Mouse (Mus musculus) hindbrain, embryonic 11.5 days (tissue): ENCODE data around the gene Rce1. TPM values are rescaled to one million over a fixed set of nuclear protein-coding genes. Genes with fewer than 3 reads are reported as not detected.
A peak's percentile ranks its signal among the peaks of the same experiment; 100 is the strongest.

Experiments
- ATAC-seq: fragments of 200-750 bp; cut with Nextera tagmentation; 2 replicates; pipeline ENCODE4 v1.8.0; 2017; ENCODE audit warnings: mild to moderate bottlenecking, moderate TSS enrichment, moderate library complexity; ENCODE audit not compliant: low FRiP score
- DNase-seq: peaks from one replicate; pipeline ENCODE4 v3.0.0-alpha.2; 2015; ENCODE audit warnings: low spot score
- H3K27ac ChIP-seq: fragments of 300-500 bp; sonication (generic); 2 replicates; pipeline ENCODE4 v1.5.1; 2014; ENCODE audit warnings: mild to moderate bottlenecking, low read depth, low read length
- H3K27me3 ChIP-seq: fragments of 300-500 bp; sonication (generic); 2 replicates; pipeline ENCODE4 v1.6.1; 2014; ENCODE audit warnings: mild to moderate bottlenecking, low read length, moderate library complexity, mixed read lengths; ENCODE audit not compliant: control insufficient read depth, insufficient read depth
- H3K36me3 ChIP-seq: fragments of 300-500 bp; sonication (generic); 2 replicates; pipeline ENCODE4 v1.6.1; 2014; ENCODE audit warnings: mild to moderate bottlenecking, low read length, moderate library complexity, mixed read lengths; ENCODE audit not compliant: control insufficient read depth, insufficient read depth
- H3K4me1 ChIP-seq: fragments of 300-500 bp; sonication (generic); replicated peaks from 2 replicates; pipeline ENCODE4 v1.6.1; 2014; ENCODE audit warnings: low read length, mixed read lengths; ENCODE audit not compliant: control insufficient read depth, insufficient read depth
- H3K4me2 ChIP-seq: fragments of 300-500 bp; sonication (generic); replicated peaks from 2 replicates; pipeline ENCODE4 v1.6.1; 2014; ENCODE audit warnings: mild to moderate bottlenecking, low read depth, low read length
- H3K4me3 ChIP-seq: fragments of 300-500 bp; sonication (generic); 2 replicates; pipeline ENCODE4 v1.5.1; 2014; ENCODE audit warnings: low read depth, low read length
- H3K9ac ChIP-seq: fragments of 300-500 bp; sonication (generic); 2 replicates; pipeline ENCODE4 v1.6.1; 2014; ENCODE audit warnings: low read depth, low read length
- H3K9me3 ChIP-seq: fragments of 300-500 bp; sonication (generic); 2 replicates; pipeline ENCODE4 v1.6.1; 2016; ENCODE audit warnings: low read length; ENCODE audit not compliant: control insufficient read depth
- WGBS: fragments of 180-500 bp; shearing (Covaris S2); extraction: QIAGEN DNeasy Blood & Tissue Kit; methylation state at CpG from one replicate; pipeline ENCODE4 v1.1.7; 2014; 5-methylcytosine and 5-hydroxymethylcytosine counted together
- polyA plus RNA-seq: library from polyadenylated mRNA; unstranded; fragments of >200 nt; fragmentation: Nextera tagmentation; extraction: Ambion mirVana; gene quantifications from 2 replicates; pipeline ENCODE4 v1.2.1, GENCODE M21; 2014

Gene Rce1
- polyA plus RNA-seq, 1 experiment from 2014 or later = 64.4 TPM

DNA sequence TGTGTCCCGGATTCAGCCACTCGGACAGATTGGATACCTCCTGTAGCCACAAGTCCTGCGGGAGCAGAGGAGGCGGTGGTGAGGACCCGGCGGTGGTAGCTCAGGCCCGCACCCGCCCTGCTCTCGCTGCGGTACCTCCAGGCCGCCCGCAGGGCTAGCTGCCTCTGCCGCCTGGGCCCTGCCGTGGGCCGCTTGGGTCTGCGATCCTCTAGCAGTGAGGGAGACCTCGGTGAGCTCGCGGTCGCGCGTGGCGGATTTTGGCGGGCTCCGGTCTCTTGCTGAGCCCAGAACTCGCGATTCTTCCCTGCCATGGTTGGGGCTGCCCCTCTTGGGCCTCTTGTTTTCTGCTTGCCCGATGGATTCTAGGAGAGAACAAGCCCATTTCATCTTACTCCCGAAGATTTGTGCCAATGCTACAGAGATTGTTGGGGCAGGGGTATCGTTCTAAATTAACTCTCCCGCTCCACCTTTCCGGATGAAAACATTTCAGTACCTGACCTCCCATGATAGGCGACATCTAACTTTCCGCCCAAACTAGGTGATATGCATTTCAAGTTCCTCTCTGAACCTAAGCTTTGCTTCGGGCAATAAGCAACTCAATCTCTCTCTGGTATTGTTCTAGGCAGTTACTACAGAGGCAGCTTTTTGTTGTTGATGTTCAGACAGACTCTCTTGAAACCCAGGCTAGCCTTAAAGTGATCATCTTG, 541 bp upstream of the Rce1 start:
- 2% methylated on average over 35 of the region's 35 CpGs for WGBS
- Histone ChIP-seq H3K9ac (peak overlapping the region; percentile 94), H3K27me3 (no peaks in the 10 kb centered on the region), H3K4me1 (peaks cover 10% of the 10 kb centered on the region; the same call in 1 of the 2 replicates), H3K9me3 (no peaks in the 10 kb centered on the region), H3K27ac (peak overlapping the region; percentile 77; the same call in 1 of the 2 replicates), H3K4me3 (peak overlapping the region; percentile 91), H3K36me3 (no peaks in the 10 kb centered on the region), H3K4me2 (peak overlapping the region; percentile 86)
- ATAC-seq (peak; percentile 62), DNase-seq (no peak)

- H3K9ac ChIP-seq = peak overlapping the region; percentile 94
- peak overlapping the region; percentile 86 for H3K4me2 ChIP-seq
- no peaks in the 10 kb centered on the region for H3K36me3 ChIP-seq
- DNase-seq = no peak
- H3K4me3 ChIP-seq = peak overlapping the region; percentile 91
- no peaks in the 10 kb centered on the region for H3K27me3 ChIP-seq
- H3K9me3 ChIP-seq = no peaks in the 10 kb centered on the region
- peak; percentile 7; the same call in 1 of the 2 replicates for ATAC-seq
- 35% methylated on average over 4 of the region's 4 CpGs for WGBS
- H3K4me1 ChIP-seq = peaks cover 10% of the 10 kb centered on the region; the same call in 1 of the 2 replicates
- no peak overlapping the region; the same call in 1 of the 2 replicates for H3K27ac ChIP-seq
These were observed 849 bp downstream of the Rce1 start for GRCm38 (mm10) chr19:4624406-4625178.

DNA sequence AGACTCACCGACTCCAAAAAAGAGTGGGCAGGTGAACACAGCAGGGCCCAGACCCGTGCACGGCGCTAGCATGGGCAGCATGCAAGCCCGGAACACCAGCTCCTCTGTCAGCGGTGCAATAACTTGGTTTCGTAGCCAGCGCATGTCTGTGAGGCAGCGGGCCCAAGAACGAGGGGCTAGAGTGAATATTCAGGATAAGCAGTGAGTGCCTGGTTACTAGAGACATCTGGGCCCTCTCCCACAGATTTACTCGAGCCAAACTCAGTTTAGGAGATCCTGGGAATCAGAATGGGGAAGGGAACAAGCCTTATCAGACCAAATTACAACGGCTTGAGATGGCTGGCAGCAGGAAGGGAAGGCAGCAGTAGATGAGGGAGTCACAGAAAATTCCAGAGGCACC, 1.4 kb downstream of the Rce1 start:
- Histone ChIP-seq H3K27ac (no peak overlapping the region), H3K4me1 (peaks cover 10% of the 10 kb centered on the region; the same call in 1 of the 2 replicates), H3K4me2 (no peak overlapping the region), H3K36me3 (no peaks in the 10 kb centered on the region), H3K9ac (no peak overlapping the region), H3K27me3 (no peaks in the 10 kb centered on the region), H3K9me3 (no peaks in the 10 kb centered on the region), H3K4me3 (no peak overlapping the region)
- DNase-seq (no peak), ATAC-seq (no peak)
- 95% methylated on average over 12 of the region's 12 CpGs for WGBS

DNA sequence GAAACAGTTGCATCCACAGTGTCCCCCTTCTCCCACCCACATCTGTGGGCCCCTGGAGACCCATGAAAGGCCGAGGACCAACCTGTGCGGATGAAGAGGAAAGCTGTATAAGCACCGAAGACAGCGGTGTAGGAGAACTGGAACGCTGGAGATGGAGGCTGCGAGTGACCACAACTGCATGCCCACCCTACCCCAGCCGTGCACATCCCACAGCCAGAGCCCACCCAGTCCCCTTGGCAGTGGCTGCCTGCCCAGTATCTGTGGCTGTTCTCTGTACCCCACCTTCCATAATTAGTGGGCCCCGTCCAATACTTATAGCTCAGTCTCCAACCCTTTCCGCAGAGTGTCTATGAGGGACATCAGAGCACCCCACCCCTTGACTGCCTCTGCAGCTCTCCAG, 2.0 kb downstream of the Rce1 start:
- no peak overlapping the region for H3K9ac ChIP-seq
- no peaks in the 10 kb centered on the region for H3K9me3 ChIP-seq
- peaks cover 10% of the 10 kb centered on the region; the same call in 1 of the 2 replicates for H3K4me1 ChIP-seq
- H3K4me2 ChIP-seq = no peak overlapping the region
- no peak overlapping the region for H3K27ac ChIP-seq
- H3K27me3 ChIP-seq = no peaks in the 10 kb centered on the region
- no peaks in the 10 kb centered on the region for H3K36me3 ChIP-seq
- H3K4me3 ChIP-seq = no peak overlapping the region
- ATAC-seq (no peak), DNase-seq (no peak)
- 93% methylated on average over 9 of the region's 9 CpGs for WGBS

DNA sequence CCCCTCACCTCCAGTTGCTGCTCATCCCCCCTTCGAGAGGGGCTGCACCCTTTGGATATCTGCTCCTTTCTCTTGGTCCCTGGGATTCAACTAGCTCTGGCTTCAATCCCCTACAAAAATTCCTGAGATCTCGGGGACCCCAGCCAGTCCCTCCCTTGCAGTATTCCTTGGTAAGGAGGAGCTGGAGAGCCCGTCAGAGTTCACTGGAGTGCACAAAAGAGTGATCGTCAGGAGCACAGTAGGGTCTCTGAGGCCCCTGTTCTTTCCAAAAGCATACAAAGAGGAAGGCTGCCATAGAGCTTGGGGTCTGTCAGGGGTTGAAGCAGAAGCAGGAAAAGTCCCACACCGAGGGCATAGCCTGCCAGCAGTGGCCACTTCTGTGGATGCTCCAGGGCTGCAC, 2.7 kb downstream of the Rce1 start:
- DNase-seq (no peak), ATAC-seq (no peak)
- H3K36me3 ChIP-seq = no peaks in the 10 kb centered on the region
- WGBS = 74% methylated on average over 5 of the region's 5 CpGs
- no peaks in the 10 kb centered on the region for H3K27me3 ChIP-seq
- no peaks in the 10 kb centered on the region for H3K9me3 ChIP-seq
- no peak overlapping the region for H3K4me2 ChIP-seq
- H3K9ac ChIP-seq = no peak overlapping the region
- H3K4me3 ChIP-seq = no peak overlapping the region
- peaks cover 10% of the 10 kb centered on the region; the same call in 1 of the 2 replicates for H3K4me1 ChIP-seq
- no peak overlapping the region for H3K27ac ChIP-seq

DNA sequence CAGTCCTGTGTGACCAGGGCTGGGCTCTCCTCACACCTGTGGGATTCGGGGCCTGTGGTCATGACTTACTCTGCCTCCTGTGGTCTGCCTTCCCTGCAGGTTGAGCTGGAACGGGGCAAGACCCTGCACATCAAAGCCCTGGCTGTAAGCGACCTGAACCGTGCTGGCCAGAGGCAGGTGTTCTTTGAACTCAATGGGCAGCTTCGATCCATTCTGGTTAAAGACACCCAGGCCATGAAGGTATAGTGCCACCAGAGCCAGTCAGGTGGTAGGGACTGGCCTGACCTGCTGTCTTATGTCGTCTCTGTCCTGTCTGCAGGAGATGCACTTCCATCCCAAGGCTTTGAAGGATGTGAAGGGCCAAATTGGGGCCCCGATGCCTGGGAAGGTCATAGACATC, 4.7 kb downstream of the Rce1 start:
- Histone ChIP-seq H3K27me3 (no peaks in the 10 kb centered on the region), H3K4me1 (peaks cover 4% of the 10 kb centered on the region; the same call in 1 of the 2 replicates), H3K9ac (no peak overlapping the region), H3K36me3 (no peaks in the 10 kb centered on the region), H3K4me3 (no peak overlapping the region), H3K4me2 (no peak overlapping the region), H3K9me3 (no peaks in the 10 kb centered on the region), H3K27ac (no peak overlapping the region)
- 91% methylated on average over 7 of the region's 7 CpGs for WGBS
- no peak for DNase-seq
- ATAC-seq = no peak

DNA sequence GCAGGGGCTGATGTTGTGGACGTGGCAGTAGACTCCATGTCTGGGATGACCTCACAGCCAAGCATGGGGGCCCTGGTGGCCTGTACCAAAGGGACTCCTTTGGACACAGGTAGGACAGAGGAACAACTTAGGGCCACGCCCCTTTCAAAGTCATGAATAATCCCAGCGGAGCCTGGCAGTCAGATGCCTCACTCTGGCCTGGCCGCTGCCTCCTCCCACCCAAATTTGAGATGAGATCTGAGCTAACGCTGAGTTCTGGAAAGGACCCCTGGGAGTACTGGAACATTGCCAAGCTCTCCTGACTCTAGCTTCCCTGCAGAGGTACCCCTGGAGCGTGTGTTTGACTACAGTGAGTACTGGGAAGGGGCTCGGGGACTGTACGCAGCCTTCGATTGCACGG, 6.0 kb downstream of the Rce1 start:
- H3K9me3 ChIP-seq = no peaks in the 10 kb centered on the region
- 85% methylated on average over 10 of the region's 10 CpGs for WGBS
- H3K4me1 ChIP-seq = peaks cover 1% of the 10 kb centered on the region; the same call in 1 of the 2 replicates

GRCm38 (mm10) chr19:4618183-4618582, 7.3 kb downstream of the Rce1 start:
- no peak overlapping the region for H3K4me3 ChIP-seq
- no peak for ATAC-seq

More for the DNA sequence above, 6.0 kb downstream of the Rce1 start:
- H3K4me2 ChIP-seq = no peak overlapping the region
- H3K27ac ChIP-seq = no peak overlapping the region
- DNase-seq (no peak), ATAC-seq (no peak)
- no peak overlapping the region for H3K4me3 ChIP-seq
- H3K9ac ChIP-seq = no peak overlapping the region
- no peaks in the 10 kb centered on the region for H3K27me3 ChIP-seq
- H3K36me3 ChIP-seq = no peaks in the 10 kb centered on the region

More at GRCm38 (mm10) chr19:4618183-4618582, 7.3 kb downstream of the Rce1 start:
- Histone ChIP-seq H3K27me3 (no peaks in the 10 kb centered on the region), H3K9me3 (no peaks in the 10 kb centered on the region), H3K27ac (no peak overlapping the region), H3K9ac (no peak overlapping the region), H3K4me1 (peaks cover 10% of the 10 kb centered on the region; the same call in 1 of the 2 replicates), H3K36me3 (no peaks in the 10 kb centered on the region), H3K4me2 (no peak overlapping the region)
- peak; percentile 58 for DNase-seq
- WGBS = 38% methylated on average over 18 of the region's 18 CpGs
